Mouse (Mus musculus): ENCODE measurements around the gene Rem2. TPM values are rescaled to one million over a fixed set of nuclear protein-coding genes. Genes with fewer than 3 reads are reported as not detected.
A peak's percentile ranks its signal among the peaks of the same experiment; 100 is the strongest.

Rem2 gene
- polyA plus RNA-seq, 1 experiment from 2014 or later: 2.0 TPM

GRCm38 (mm10) chr14:54474744-54475143 is 1.2 kb upstream of the Rem2 start:
- no peak overlapping the region for H3K27ac ChIP-seq (replicated peaks)
- H3K9me3 ChIP-seq: no peaks in the 10 kb centered on the region
- peaks cover 35% of the 10 kb centered on the region for H3K4me1 ChIP-seq
- H3K36me3 ChIP-seq: peaks cover 23% of the 10 kb centered on the region
- peaks cover 37% of the 10 kb centered on the region for H3K27me3 ChIP-seq (replicated peaks)
- no peak for ATAC-seq (ENCODE audit: extremely low read depth, insufficient number of reproducible peaks, low FRiP score, low TSS enrichment)
- H3K9ac ChIP-seq: no peak overlapping the region
- no peak overlapping the region for H3K4me3 ChIP-seq
- 72% methylated on average over 5 of the region's 5 CpGs for WGBS
- no peak overlapping the region for H3K4me2 ChIP-seq

GRCm38 (mm10) chr14:54477172-54477909 is 1.4 kb downstream of the Rem2 start:
- Histone ChIP-seq H3K9ac (no peak overlapping the region), H3K36me3 (no peaks in the 10 kb centered on the region), H3K27ac (replicated peaks) (no peak overlapping the region), H3K27me3 (replicated peaks) (peaks cover 53% of the 10 kb centered on the region), H3K9me3 (no peaks in the 10 kb centered on the region), H3K4me2 (peak overlapping the region; percentile 93; the same call in 1 of the 2 replicates), H3K4me1 (peaks cover 32% of the 10 kb centered on the region), H3K4me3 (no peak overlapping the region)
- ATAC-seq (ENCODE audit: extremely low read depth, insufficient number of reproducible peaks, low FRiP score, low TSS enrichment): no peak
- WGBS: 72% methylated on average over 15 of the region's 15 CpGs

GRCm38 (mm10) chr14:54479451-54479920 is 3.6 kb downstream of the Rem2 start:
- H3K27ac ChIP-seq (replicated peaks): no peak overlapping the region
- peak overlapping the region; percentile 85 for H3K4me2 ChIP-seq
- WGBS: 2% methylated on average over 40 of the region's 40 CpGs

GRCm38 (mm10) chr14:54480673-54481072 is 4.8 kb downstream of the Rem2 start:
- no peak overlapping the region for H3K4me2 ChIP-seq
- peaks cover 20% of the 10 kb centered on the region for H3K4me1 ChIP-seq
- ATAC-seq (ENCODE audit: extremely low read depth, insufficient number of reproducible peaks, low FRiP score, low TSS enrichment): no peak
- no peak overlapping the region for H3K9ac ChIP-seq
- H3K27me3 ChIP-seq (replicated peaks): peaks cover 53% of the 10 kb centered on the region
- H3K27ac ChIP-seq (replicated peaks): no peak overlapping the region
- no peaks in the 10 kb centered on the region for H3K36me3 ChIP-seq
- H3K4me3 ChIP-seq: no peak overlapping the region
- WGBS: 58% methylated on average over 6 of the region's 6 CpGs
- no peaks in the 10 kb centered on the region for H3K9me3 ChIP-seq

More at GRCm38 (mm10) chr14:54479451-54479920, 3.6 kb downstream of the Rem2 start:
- peaks cover 25% of the 10 kb centered on the region for H3K4me1 ChIP-seq
- H3K9me3 ChIP-seq: no peaks in the 10 kb centered on the region
- H3K9ac ChIP-seq: peak overlapping the region; percentile 80
- H3K27me3 ChIP-seq (replicated peaks): peaks cover 53% of the 10 kb centered on the region
- H3K36me3 ChIP-seq: no peaks in the 10 kb centered on the region
- ATAC-seq (ENCODE audit: extremely low read depth, insufficient number of reproducible peaks, low FRiP score, low TSS enrichment): no peak
- H3K4me3 ChIP-seq: peak overlapping the region; percentile 58

- Histone ChIP-seq H3K9ac (no peak overlapping the region), H3K36me3 (no peaks in the 10 kb centered on the region), H3K9me3 (no peaks in the 10 kb centered on the region), H3K27ac (replicated peaks) (no peak overlapping the region), H3K4me2 (no peak overlapping the region), H3K27me3 (replicated peaks) (peaks cover 50% of the 10 kb centered on the region), H3K4me1 (peaks cover 13% of the 10 kb centered on the region), H3K4me3 (no peak overlapping the region)
- 65% methylated on average over 8 of the region's 8 CpGs for WGBS
- no peak for ATAC-seq (ENCODE audit: extremely low read depth, insufficient number of reproducible peaks, low FRiP score, low TSS enrichment)
Observed at GRCm38 (mm10) chr14:54481402-54481801, 5.5 kb downstream of the Rem2 start.

- Histone ChIP-seq H3K27me3 (replicated peaks) (peaks cover 39% of the 10 kb centered on the region), H3K4me2 (no peak overlapping the region), H3K9me3 (no peaks in the 10 kb centered on the region), H3K9ac (no peak overlapping the region), H3K4me1 (peaks cover 6% of the 10 kb centered on the region; the same call in 1 of the 2 replicates), H3K27ac (replicated peaks) (no peak overlapping the region), H3K4me3 (no peak overlapping the region), H3K36me3 (no peaks in the 10 kb centered on the region)
- ATAC-seq (ENCODE audit: extremely low read depth, insufficient number of reproducible peaks, low FRiP score, low TSS enrichment): no peak
- 32% methylated on average over 9 of the region's 9 CpGs for WGBS
Observed at GRCm38 (mm10) chr14:54482498-54482897, 6.6 kb downstream of the Rem2 start.

- no peak for ATAC-seq (ENCODE audit: extremely low read depth, insufficient number of reproducible peaks, low FRiP score, low TSS enrichment)
- Histone ChIP-seq H3K9ac (no peak overlapping the region), H3K9me3 (no peaks in the 10 kb centered on the region), H3K27me3 (replicated peaks) (peaks cover 5% of the 10 kb centered on the region), H3K4me2 (no peak overlapping the region), H3K4me1 (no peaks in the 10 kb centered on the region), H3K4me3 (no peak overlapping the region), H3K27ac (replicated peaks) (no peak overlapping the region), H3K36me3 (no peaks in the 10 kb centered on the region)
- 81% methylated on average over 7 of the region's 7 CpGs for WGBS
Observed at GRCm38 (mm10) chr14:54485899-54486298, 10.0 kb downstream of the Rem2 start.

GRCm38 (mm10) chr14:54487732-54488131 is 11.8 kb downstream of the Rem2 start:
- ATAC-seq (ENCODE audit: extremely low read depth, insufficient number of reproducible peaks, low FRiP score, low TSS enrichment): no peak
- WGBS: 50% methylated on average over 2 of the region's 2 CpGs
- Histone ChIP-seq H3K27me3 (replicated peaks) (no peaks in the 10 kb centered on the region), H3K4me1 (no peaks in the 10 kb centered on the region), H3K27ac (replicated peaks) (no peak overlapping the region), H3K4me2 (no peak overlapping the region), H3K9ac (no peak overlapping the region), H3K36me3 (no peaks in the 10 kb centered on the region), H3K9me3 (no peaks in the 10 kb centered on the region), H3K4me3 (no peak overlapping the region)

GRCm38 (mm10) chr14:54488350-54488749 is 12.4 kb downstream of the Rem2 start:
- no peak overlapping the region for H3K4me3 ChIP-seq
- no peaks in the 10 kb centered on the region for H3K9me3 ChIP-seq
- ATAC-seq (ENCODE audit: extremely low read depth, insufficient number of reproducible peaks, low FRiP score, low TSS enrichment): no peak
- no peaks in the 10 kb centered on the region for H3K27me3 ChIP-seq (replicated peaks)
- H3K4me2 ChIP-seq: no peak overlapping the region
- H3K9ac ChIP-seq: no peak overlapping the region
- no peaks in the 10 kb centered on the region for H3K36me3 ChIP-seq
- H3K4me1 ChIP-seq: no peaks in the 10 kb centered on the region; the same call in 1 of the 2 replicates
- H3K27ac ChIP-seq (replicated peaks): no peak overlapping the region

GRCm38 (mm10) chr14:54492345-54493131 is 16.6 kb downstream of the Rem2 start:
- Histone ChIP-seq H3K9ac (no peak overlapping the region), H3K27ac (replicated peaks) (no peak overlapping the region), H3K4me1 (peaks cover 3% of the 10 kb centered on the region; the same call in 1 of the 2 replicates), H3K9me3 (no peaks in the 10 kb centered on the region), H3K27me3 (replicated peaks) (no peaks in the 10 kb centered on the region), H3K36me3 (no peaks in the 10 kb centered on the region), H3K4me2 (no peak overlapping the region), H3K4me3 (no peak overlapping the region)
- WGBS: 61% methylated on average over 18 of the region's 18 CpGs
- ATAC-seq (ENCODE audit: extremely low read depth, insufficient number of reproducible peaks, low FRiP score, low TSS enrichment): no peak

- Histone ChIP-seq H3K9ac (no peak overlapping the region), H3K36me3 (no peaks in the 10 kb centered on the region), H3K9me3 (no peaks in the 10 kb centered on the region), H3K4me1 (peaks cover 3% of the 10 kb centered on the region; the same call in 1 of the 2 replicates), H3K4me3 (no peak overlapping the region), H3K27me3 (replicated peaks) (no peaks in the 10 kb centered on the region), H3K27ac (replicated peaks) (no peak overlapping the region), H3K4me2 (no peak overlapping the region)
- WGBS: 71% methylated on average over 5 of the region's 5 CpGs
- ATAC-seq (ENCODE audit: extremely low read depth, insufficient number of reproducible peaks, low FRiP score, low TSS enrichment): no peak
Observed at GRCm38 (mm10) chr14:54493236-54493635, 17.3 kb downstream of the Rem2 start.
